Mouse (Mus musculus) thymus, adult 2 months (tissue): Measurements from ENCODE around the gene Frmd4a. TPM values are rescaled to one million over a fixed set of nuclear protein-coding genes. Genes with fewer than 3 reads are reported as not detected.

Source experiments
- DNase-seq: peaks from one replicate; pipeline ENCODE4 v3.0.0; 2021
- H3K27ac ChIP-seq: fragments of 200-500 bp; 2 replicates; pipeline ENCODE4 v1.5.1; 2012; ENCODE audit warnings: low read length, control low read depth; ENCODE audit not compliant: control insufficient read depth, insufficient read depth
- H3K27me3 ChIP-seq: fragments of 200-500 bp; 2 replicates; pipeline ENCODE4 v1.6.1; 2012; ENCODE audit warnings: mild to moderate bottlenecking, low read length, moderate library complexity, mixed read lengths; ENCODE audit not compliant: control insufficient read depth, insufficient read depth
- H3K36me3 ChIP-seq: fragments of 200-500 bp; 2 replicates; pipeline ENCODE4 v1.6.1; 2012; ENCODE audit warnings: mild to moderate bottlenecking, low read length, moderate library complexity; ENCODE audit not compliant: control insufficient read depth, insufficient read depth
- H3K4me1 ChIP-seq: fragments of 200-500 bp; replicated peaks from 2 replicates; pipeline ENCODE4 v1.6.1; 2012; ENCODE audit warnings: low read length; ENCODE audit not compliant: control insufficient read depth, insufficient read depth
- H3K4me3 ChIP-seq: fragments of 200-500 bp; 2 replicates; pipeline ENCODE4 v1.5.1; 2012; ENCODE audit warnings: mild to moderate bottlenecking, low read length, control low read depth, moderate library complexity; ENCODE audit not compliant: control insufficient read depth, insufficient read depth
- CTCF ChIP-seq: fragments of 200-500 bp; IDR thresholded peaks from 2 replicates; pipeline ENCODE4 v1.5.1; 2012; ENCODE audit warnings: mild to moderate bottlenecking, control low read depth, low read length, moderate library complexity, borderline replicate concordance; ENCODE audit not compliant: control insufficient read depth, poor library complexity, insufficient read depth; ENCODE audit errors: extremely low read depth
- POLR2A ChIP-seq: fragments of 200-500 bp; IDR thresholded peaks from 2 replicates; pipeline ENCODE4 v1.6.1; 2012; ENCODE audit warnings: mild to moderate bottlenecking, low read length, control low read depth, moderate library complexity; ENCODE audit not compliant: control insufficient read depth, poor library complexity, insufficient read depth; ENCODE audit errors: extremely low read depth
- WGBS: fragments of 180-500 bp; shearing (Covaris S2); methylation state at CpG from one replicate; pipeline ENCODE4 v1.1.7; 2018; 5-methylcytosine and 5-hydroxymethylcytosine counted together
- polyA plus RNA-seq: library from polyadenylated mRNA; depleted of rRNA; stranded (reverse); fragments of >200 nt; gene quantifications from 2 replicates; pipeline ENCODE4 v1.2.3, GENCODE M21; 2012

The Frmd4a gene
- polyA plus RNA-seq, 1 experiment, result 17.5 TPM

GRCm38 (mm10) chr2:4378844-4379243 lies 361.3 kb downstream of the Frmd4a start:
- 84% methylated on average over 3 of the region's 3 CpGs for WGBS
- no peak overlapping the region for H3K27ac ChIP-seq
- H3K4me1 ChIP-seq, result no peaks in the 10 kb centered on the region
- no peak for DNase-seq
- no peaks in the 10 kb centered on the region for H3K36me3 ChIP-seq
- H3K27me3 ChIP-seq, result no peaks in the 10 kb centered on the region
- TF ChIP-seq CTCF (no peak), POLR2A (no peak)
- H3K4me3 ChIP-seq, result no peak overlapping the region

- no peak overlapping the region for H3K4me3 ChIP-seq
- WGBS, result 97% methylated on average over 6 of the region's 6 CpGs
- H3K36me3 ChIP-seq, result no peaks in the 10 kb centered on the region
- no peaks in the 10 kb centered on the region for H3K27me3 ChIP-seq
- no peak for TF ChIP-seq POLR2A
- no peak for TF ChIP-seq CTCF
- DNase-seq, result no peak
- no peak overlapping the region for H3K27ac ChIP-seq
- H3K4me1 ChIP-seq, result no peaks in the 10 kb centered on the region
These were observed 362.9 kb downstream of the Frmd4a start for GRCm38 (mm10) chr2:4380435-4380834.

- TF ChIP-seq POLR2A (no peak), CTCF (no peak)
- DNase-seq, result no peak
- 93% methylated on average over 5 of the region's 5 CpGs for WGBS
These were observed 363.4 kb downstream of the Frmd4a start for GRCm38 (mm10) chr2:4380926-4381325.

GRCm38 (mm10) chr2:4386468-4386867 lies 369.0 kb downstream of the Frmd4a start:
- Histone ChIP-seq H3K27ac (no peak overlapping the region), H3K36me3 (no peaks in the 10 kb centered on the region), H3K4me1 (no peaks in the 10 kb centered on the region), H3K27me3 (no peaks in the 10 kb centered on the region), H3K4me3 (no peak overlapping the region)
- TF ChIP-seq POLR2A, result no peak
- no peak for TF ChIP-seq CTCF
- 96% methylated on average over 6 of the region's 6 CpGs for WGBS
- no peak for DNase-seq

More at GRCm38 (mm10) chr2:4380926-4381325, 363.4 kb downstream of the Frmd4a start:
- H3K27ac ChIP-seq, result no peak overlapping the region
- H3K4me1 ChIP-seq, result no peaks in the 10 kb centered on the region
- H3K36me3 ChIP-seq, result no peaks in the 10 kb centered on the region
- no peaks in the 10 kb centered on the region for H3K27me3 ChIP-seq
- no peak overlapping the region for H3K4me3 ChIP-seq

GRCm38 (mm10) chr2:4389330-4389729 lies 371.8 kb downstream of the Frmd4a start:
- Histone ChIP-seq H3K27me3 (no peaks in the 10 kb centered on the region), H3K4me1 (no peaks in the 10 kb centered on the region), H3K36me3 (no peaks in the 10 kb centered on the region), H3K27ac (no peak overlapping the region), H3K4me3 (no peak overlapping the region)
- DNase-seq, result no peak
- TF ChIP-seq POLR2A, result no peak
- TF ChIP-seq CTCF, result no peak
- WGBS, result 15% methylated on average over 6 of the region's 6 CpGs

GRCm38 (mm10) chr2:4391091-4391490 lies 373.6 kb downstream of the Frmd4a start:
- H3K4me3 ChIP-seq, result no peak overlapping the region
- TF ChIP-seq POLR2A (no peak), CTCF (no peak)
- no peaks in the 10 kb centered on the region for H3K36me3 ChIP-seq
- H3K27me3 ChIP-seq, result no peaks in the 10 kb centered on the region
- no peak overlapping the region for H3K27ac ChIP-seq
- H3K4me1 ChIP-seq, result no peaks in the 10 kb centered on the region
- no peak for DNase-seq
- WGBS, result 57% methylated on average over 4 of the region's 4 CpGs

- 58% methylated on average over 7 of the region's 7 CpGs for WGBS
- H3K27me3 ChIP-seq, result no peaks in the 10 kb centered on the region
- H3K4me3 ChIP-seq, result no peak overlapping the region
- DNase-seq, result no peak
- no peaks in the 10 kb centered on the region for H3K36me3 ChIP-seq
- H3K27ac ChIP-seq, result no peak overlapping the region
- H3K4me1 ChIP-seq, result no peaks in the 10 kb centered on the region
- TF ChIP-seq POLR2A, result no peak
- TF ChIP-seq CTCF, result no peak
These were observed 374.2 kb downstream of the Frmd4a start for GRCm38 (mm10) chr2:4391678-4392085.
